Mouse (Mus musculus) cortical plate, adult 2 months (tissue): ENCODE data around the gene Eepd1.

Source experiments
- CTCF ChIP-seq: fragments of 200-500 bp; IDR thresholded peaks from 2 replicates; pipeline ENCODE4 v1.5.1; 2011; ENCODE audit warnings: mild to moderate bottlenecking, control low read depth, low read length; ENCODE audit not compliant: insufficient read depth; ENCODE audit errors: extremely low read depth
- POLR2A ChIP-seq: fragments of 200-500 bp; IDR thresholded peaks from 2 replicates; pipeline ENCODE4 v1.6.1; 2011; ENCODE audit warnings: mild to moderate bottlenecking, low read length, control low read depth; ENCODE audit not compliant: insufficient read depth; ENCODE audit errors: extremely low read depth

DNA sequence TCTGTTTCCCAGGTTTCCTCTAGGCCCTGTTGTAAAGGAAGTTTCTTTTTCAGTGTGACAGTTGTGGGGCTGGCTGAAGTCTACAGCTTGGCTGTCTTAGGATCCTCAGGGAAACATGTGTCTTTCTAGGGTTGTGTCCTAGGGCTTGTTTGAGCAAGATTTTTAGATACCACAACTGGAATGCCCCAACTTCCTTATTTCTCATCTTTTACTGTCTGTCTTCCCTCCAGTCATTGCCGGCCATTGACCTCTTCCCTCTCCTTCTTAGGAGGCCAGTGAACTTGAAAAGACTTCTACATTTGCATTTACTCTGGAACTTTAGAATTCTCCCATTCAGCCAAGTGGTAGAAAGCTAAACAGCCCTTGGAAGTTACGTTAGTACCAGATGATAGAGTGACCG, 27.5 kb downstream of the Eepd1 start:
- TF ChIP-seq POLR2A: no peak
- TF ChIP-seq CTCF: no peak
